Mouse (Mus musculus) heart, embryonic 14.5 days (tissue): ENCODE results near the gene Smyd2. TPM values are rescaled to one million over a fixed set of nuclear protein-coding genes. Genes with fewer than 3 reads are reported as not detected.

Source experiments
- ATAC-seq: fragments of 200-750 bp; cut with Nextera tagmentation; 2 replicates; pipeline ENCODE4 v1.8.0; 2017; ENCODE audit warnings: low read depth, moderate TSS enrichment; ENCODE audit not compliant: insufficient number of reproducible peaks, insufficient read depth, low FRiP score
- H3K27ac ChIP-seq, 2 experiments: fragments of 200-500 bp in 1 of 2; fragments of 300-500 bp in 1 of 2; sonication (generic) in 1 of 2; replicated peaks in 1 of 2; 2 replicates each; pipeline ENCODE4 v1.5.1; 2012 to 2014; ENCODE audit warnings: low read depth in 2 of 2, low read length in 2 of 2, control low read depth in 1 of 2, mild to moderate bottlenecking in 1 of 2, mixed read lengths in 1 of 2; ENCODE audit not compliant: control insufficient read depth in 1 of 2, insufficient read depth in 1 of 2
- H3K27me3 ChIP-seq: fragments of 300-500 bp; sonication (generic); 2 replicates; pipeline ENCODE4 v1.6.1; 2014; ENCODE audit warnings: mild to moderate bottlenecking, low read length, control low read depth; ENCODE audit not compliant: control insufficient read depth, insufficient read depth
- H3K36me3 ChIP-seq: fragments of 300-500 bp; sonication (generic); 2 replicates; pipeline ENCODE4 v1.6.1; 2014; ENCODE audit warnings: mild to moderate bottlenecking, control low read depth, low read length, mixed read lengths; ENCODE audit not compliant: control insufficient read depth, insufficient read depth
- H3K4me1 ChIP-seq, 2 experiments: fragments of 200-500 bp in 1 of 2; fragments of 300-500 bp in 1 of 2; sonication (generic) in 1 of 2; 2 replicates each; pipeline ENCODE4 v1.6.1; 2012 to 2014; ENCODE audit warnings: low read length in 2 of 2, control low read depth in 1 of 2, mixed read lengths in 1 of 2; ENCODE audit not compliant: control insufficient read depth in 2 of 2, insufficient read depth in 2 of 2
- H3K4me2 ChIP-seq: fragments of 300-500 bp; sonication (generic); 2 replicates; pipeline ENCODE4 v1.6.1; 2014; ENCODE audit warnings: mild to moderate bottlenecking, low read length
- H3K4me3 ChIP-seq, 2 experiments: fragments of 200-500 bp in 1 of 2; fragments of 300-500 bp in 1 of 2; sonication (generic) in 1 of 2; 2 replicates each; pipeline ENCODE4 v1.5.1; 2012 to 2014; ENCODE audit warnings: low read length in 2 of 2, mild to moderate bottlenecking in 2 of 2, control low read depth in 1 of 2, low read depth in 1 of 2, moderate library complexity in 1 of 2; ENCODE audit not compliant: control insufficient read depth in 1 of 2, insufficient read depth in 1 of 2
- H3K9ac ChIP-seq: fragments of 300-500 bp; sonication (generic); 2 replicates; pipeline ENCODE4 v1.6.1; 2014; ENCODE audit warnings: mild to moderate bottlenecking, low read length
- H3K9me3 ChIP-seq: fragments of 300-500 bp; sonication (generic); 2 replicates; pipeline ENCODE4 v1.6.1; 2016; ENCODE audit warnings: low read length, control low read depth; ENCODE audit not compliant: control insufficient read depth
- WGBS: fragments of 180-500 bp; shearing (Covaris S2); extraction: QIAGEN DNeasy Blood & Tissue Kit; methylation state at CpG from one replicate; pipeline ENCODE4 v1.1.7; 2014; 5-methylcytosine and 5-hydroxymethylcytosine counted together
- polyA plus RNA-seq: library from polyadenylated mRNA; unstranded; fragments of >200 nt; fragmentation: Nextera tagmentation; extraction: Ambion mirVana; gene quantifications from 2 replicates; pipeline ENCODE4 v1.2.1, GENCODE M21; 2014

The Smyd2 gene
- polyA plus RNA-seq, 1 experiment from 2014 or later = 227 TPM

GRCm38 (mm10) chr1:189899526-189899925 is 22.6 kb downstream of the Smyd2 start:
- no peak overlapping the region for H3K4me2 ChIP-seq
- H3K4me3 ChIP-seq = no peak overlapping the region
- no peaks in the 10 kb centered on the region for H3K27me3 ChIP-seq
- peaks cover 27 to 47% of the 10 kb centered on the region in 2 experiments for H3K4me1 ChIP-seq
- WGBS = 61% methylated on average over 6 of the region's 6 CpGs
- peaks cover 52% of the 10 kb centered on the region for H3K36me3 ChIP-seq
- peak overlapping the region; percentile 41 to 68 for H3K27ac ChIP-seq
- peak overlapping the region; percentile 22; the same call in 1 of the 2 replicates for H3K9ac ChIP-seq
- H3K9me3 ChIP-seq = no peaks in the 10 kb centered on the region
- ATAC-seq = no peak

- no peaks in the 10 kb centered on the region for H3K9me3 ChIP-seq
- ATAC-seq = no peak
- no peak overlapping the region for H3K4me2 ChIP-seq
- 28% methylated on average over 13 of the region's 13 CpGs for WGBS
- H3K36me3 ChIP-seq = peaks cover 60% of the 10 kb centered on the region
- no peaks in the 10 kb centered on the region for H3K27me3 ChIP-seq
- H3K4me1 ChIP-seq = peaks cover 27 to 46% of the 10 kb centered on the region in 2 experiments
- peak overlapping the region; percentile 41 to 68 for H3K27ac ChIP-seq
- no peak overlapping the region for H3K4me3 ChIP-seq
- H3K9ac ChIP-seq = 0 out of 2 replicates have a peak overlapping the region, but pooled peaks have one; percentile 22
Observed at GRCm38 (mm10) chr1:189898708-189899107, 23.5 kb downstream of the Smyd2 start.

- Histone ChIP-seq H3K4me2 (no peak overlapping the region), H3K27ac (peak overlapping the region; percentile 41 to 68), H3K9me3 (no peaks in the 10 kb centered on the region), H3K4me1 (peaks cover 21 to 37% of the 10 kb centered on the region in 2 experiments), H3K27me3 (no peaks in the 10 kb centered on the region), H3K9ac (peak overlapping the region; percentile 31), H3K36me3 (peaks cover 60% of the 10 kb centered on the region), H3K4me3 (no peak overlapping the region)
- no peak for ATAC-seq
- WGBS = 37% methylated on average over 9 of the region's 9 CpGs
Observed at GRCm38 (mm10) chr1:189897861-189898260, 24.3 kb downstream of the Smyd2 start.

GRCm38 (mm10) chr1:189894191-189894590 is 28.0 kb downstream of the Smyd2 start:
- Histone ChIP-seq H3K9ac (no peak overlapping the region), H3K4me3 (no peak overlapping the region), H3K4me1 (peaks cover 17 to 26% of the 10 kb centered on the region in 2 experiments), H3K27me3 (no peaks in the 10 kb centered on the region), H3K36me3 (peaks cover 78% of the 10 kb centered on the region), H3K27ac (no peak overlapping the region), H3K9me3 (no peaks in the 10 kb centered on the region), H3K4me2 (no peak overlapping the region)
- 80% methylated on average over 9 of the region's 9 CpGs for WGBS
- no peak for ATAC-seq

GRCm38 (mm10) chr1:189888749-189889148 is 33.4 kb downstream of the Smyd2 start:
- H3K27me3 ChIP-seq = no peaks in the 10 kb centered on the region
- peak overlapping the region; percentile 46 to 66 for H3K27ac ChIP-seq
- H3K36me3 ChIP-seq = peaks cover 75% of the 10 kb centered on the region
- H3K9ac ChIP-seq = 0 out of 2 replicates have a peak overlapping the region, but pooled peaks have one; percentile 43
- H3K9me3 ChIP-seq = no peaks in the 10 kb centered on the region
- H3K4me2 ChIP-seq = no peak overlapping the region
- 40% methylated on average over 10 of the region's 10 CpGs for WGBS
- no peak overlapping the region for H3K4me3 ChIP-seq
- peaks cover 15 to 21% of the 10 kb centered on the region in 2 experiments for H3K4me1 ChIP-seq
- ATAC-seq = no peak

GRCm38 (mm10) chr1:189887518-189887917 is 34.6 kb downstream of the Smyd2 start:
- H3K36me3 ChIP-seq = peaks cover 73% of the 10 kb centered on the region
- no peak overlapping the region for H3K9ac ChIP-seq
- H3K27ac ChIP-seq = peak overlapping the region; percentile 46 to 66
- peaks cover 15 to 21% of the 10 kb centered on the region in 2 experiments for H3K4me1 ChIP-seq
- no peaks in the 10 kb centered on the region for H3K9me3 ChIP-seq
- H3K4me3 ChIP-seq = no peak overlapping the region
- 30% methylated on average over 7 of the region's 7 CpGs for WGBS
- H3K4me2 ChIP-seq = no peak overlapping the region
- no peaks in the 10 kb centered on the region for H3K27me3 ChIP-seq
- ATAC-seq = no peak

- no peak for ATAC-seq
- H3K9me3 ChIP-seq = no peaks in the 10 kb centered on the region
- peaks cover 78% of the 10 kb centered on the region for H3K36me3 ChIP-seq
- 71% methylated on average over 6 of the region's 6 CpGs for WGBS
- H3K4me1 ChIP-seq = peaks cover 15 to 21% of the 10 kb centered on the region in 2 experiments
- no peak overlapping the region for H3K4me3 ChIP-seq
- H3K4me2 ChIP-seq = no peak overlapping the region
- H3K27ac ChIP-seq = no peak overlapping the region
- H3K27me3 ChIP-seq = no peaks in the 10 kb centered on the region
- H3K9ac ChIP-seq = no peak overlapping the region
Observed at GRCm38 (mm10) chr1:189885975-189886374, 36.2 kb downstream of the Smyd2 start.

- ATAC-seq = no peak
- Histone ChIP-seq H3K27me3 (no peaks in the 10 kb centered on the region), H3K4me3 (no peak overlapping the region), H3K9me3 (no peaks in the 10 kb centered on the region), H3K36me3 (peaks cover 80% of the 10 kb centered on the region), H3K4me2 (no peak overlapping the region), H3K4me1 (peaks cover 15 to 23% of the 10 kb centered on the region in 2 experiments), H3K9ac (no peak overlapping the region; the same call in 1 of the 2 replicates), H3K27ac (no peak overlapping the region)
- WGBS = 59% methylated on average over 13 of the region's 13 CpGs
Observed at GRCm38 (mm10) chr1:189884951-189885350, 37.2 kb downstream of the Smyd2 start.
